Mouse (Mus musculus) intestine, embryonic 16.5 days (tissue): ENCODE data around the gene Mob1b. TPM values are rescaled to one million over a fixed set of nuclear protein-coding genes. Genes with fewer than 3 reads are reported as not detected.
"Not testable (repeated sequence)": the region's sequence is repeated elsewhere in the genome, so short reads cannot be mapped to it uniquely, and the experiment has no call there.

ENCODE experiments used
- ATAC-seq: fragments of 200-750 bp; cut with Nextera tagmentation; 2 replicates; pipeline ENCODE4 v1.8.0; 2017; ENCODE audit warnings: moderate TSS enrichment, moderate library complexity
- H3K27ac ChIP-seq: fragments of 300-500 bp; sonication (generic); 2 replicates; pipeline ENCODE4 v1.5.1; 2014; ENCODE audit warnings: mild to moderate bottlenecking, low read length
- H3K27me3 ChIP-seq: fragments of 300-500 bp; sonication (generic); replicated peaks from 2 replicates; pipeline ENCODE4 v1.6.1; 2014; ENCODE audit warnings: low read length, control low read depth, mixed read lengths; ENCODE audit not compliant: control insufficient read depth, insufficient read depth
- H3K36me3 ChIP-seq: fragments of 300-500 bp; sonication (generic); 2 replicates; pipeline ENCODE4 v1.6.1; 2014; ENCODE audit warnings: low read length, control low read depth; ENCODE audit not compliant: control insufficient read depth, insufficient read depth
- H3K4me1 ChIP-seq: fragments of 300-500 bp; sonication (generic); 2 replicates; pipeline ENCODE4 v1.6.1; 2014; ENCODE audit warnings: low read length, control low read depth, mixed read lengths; ENCODE audit not compliant: control insufficient read depth, insufficient read depth
- H3K4me2 ChIP-seq: fragments of 300-500 bp; sonication (generic); 2 replicates; pipeline ENCODE4 v1.6.1; 2014; ENCODE audit warnings: low read depth, low read length, control low read depth
- H3K4me3 ChIP-seq: fragments of 300-500 bp; sonication (generic); 2 replicates; pipeline ENCODE4 v1.5.1; 2014; ENCODE audit warnings: mild to moderate bottlenecking, low read length
- H3K9ac ChIP-seq: fragments of 300-500 bp; sonication (generic); 2 replicates; pipeline ENCODE4 v1.6.1; 2014; ENCODE audit warnings: low read depth, low read length
- H3K9me3 ChIP-seq: fragments of 300-500 bp; sonication (generic); 2 replicates; pipeline ENCODE4 v1.6.1; 2016; ENCODE audit warnings: low read length, control low read depth; ENCODE audit not compliant: control insufficient read depth
- WGBS: fragments of 180-500 bp; shearing (Covaris S2); extraction: QIAGEN DNeasy Blood & Tissue Kit; methylation state at CpG from one replicate; pipeline ENCODE4 v1.1.7; 2014; 5-methylcytosine and 5-hydroxymethylcytosine counted together
- polyA plus RNA-seq: library from polyadenylated mRNA; unstranded; fragments of >200 nt; fragmentation: Nextera tagmentation; extraction: Ambion mirVana; gene quantifications from 2 replicates; pipeline ENCODE4 v1.2.1, GENCODE M21; 2015

Gene Mob1b
- polyA plus RNA-seq, 1 experiment from 2014 or later = 8.7 TPM

DNA sequence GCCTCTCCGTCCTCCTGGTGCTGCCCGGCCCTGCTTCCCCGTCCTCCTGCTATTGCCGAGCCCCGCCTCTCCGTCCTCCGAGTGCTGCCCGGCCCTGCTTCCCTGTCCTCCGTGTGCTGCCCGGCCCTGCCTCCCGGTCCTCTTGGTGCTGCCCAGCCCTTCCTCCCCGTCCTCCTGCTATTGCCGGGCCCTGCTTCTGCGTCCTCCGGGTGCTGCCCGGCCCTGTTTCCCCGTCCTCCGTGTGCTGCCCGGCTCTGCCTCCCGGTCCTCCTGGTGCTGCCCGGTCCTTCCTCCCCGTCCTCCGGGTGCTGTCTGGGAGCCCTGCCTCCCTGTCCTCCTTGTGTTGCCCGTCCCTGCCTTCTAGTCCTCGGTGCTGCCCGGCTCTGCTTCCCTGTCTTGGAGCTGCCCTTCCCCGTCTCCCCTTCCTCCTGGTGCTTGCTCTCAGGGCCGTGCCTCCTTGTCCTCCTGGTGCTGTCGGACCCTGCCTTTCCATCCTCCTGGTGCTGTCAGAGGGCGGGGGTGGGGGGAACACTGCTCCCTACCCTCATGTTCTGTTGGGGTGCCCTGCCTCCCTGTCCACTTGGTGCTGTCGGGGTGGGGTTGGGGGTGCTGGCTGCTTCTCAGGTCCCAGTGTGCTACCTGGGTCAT lies 1.0 kb downstream of the Mob1b start:
- Histone ChIP-seq H3K4me1 (peaks cover 16% of the 10 kb centered on the region), H3K27ac (peak overlapping the region; percentile 94; the same call in 1 of the 2 replicates), H3K27me3 (no peaks in the 10 kb centered on the region), H3K4me2 (peak overlapping the region; percentile 94), H3K4me3 (peak overlapping the region; percentile 100), H3K9me3 (no peaks in the 10 kb centered on the region), H3K36me3 (no peaks in the 10 kb centered on the region), H3K9ac (peak overlapping the region; percentile 96)
- WGBS = 1% methylated on average over 31 of the region's 31 CpGs
- ATAC-seq = peak; percentile 45

DNA sequence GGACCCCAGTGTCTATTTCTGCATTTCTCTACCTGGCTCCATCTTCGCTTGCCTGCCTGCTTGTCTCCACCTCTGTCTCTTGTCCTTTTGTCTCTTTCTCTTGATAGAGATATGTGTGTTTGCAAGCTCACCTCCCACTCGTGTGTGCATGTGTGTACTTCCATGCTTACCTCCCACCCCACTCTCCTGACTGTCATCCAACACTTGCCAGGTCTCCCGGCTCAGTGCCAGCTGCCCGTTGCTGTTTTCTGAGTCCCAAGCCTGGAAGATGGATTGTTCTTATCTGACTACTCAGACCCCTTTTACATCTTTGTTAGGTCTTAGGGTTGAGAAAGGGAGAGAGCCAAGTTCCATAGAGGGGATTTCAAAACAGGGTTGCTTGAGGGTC lies 1.6 kb downstream of the Mob1b start:
- Histone ChIP-seq H3K27ac (no peak overlapping the region), H3K27me3 (no peaks in the 10 kb centered on the region), H3K9ac (peak overlapping the region; percentile 96), H3K4me3 (peak overlapping the region; percentile 100), H3K4me1 (peaks cover 16% of the 10 kb centered on the region), H3K36me3 (no peaks in the 10 kb centered on the region), H3K4me2 (peak overlapping the region; percentile 94), H3K9me3 (no peaks in the 10 kb centered on the region)
- no peak for ATAC-seq
- WGBS = 12% methylated on average over 4 of the region's 4 CpGs

DNA sequence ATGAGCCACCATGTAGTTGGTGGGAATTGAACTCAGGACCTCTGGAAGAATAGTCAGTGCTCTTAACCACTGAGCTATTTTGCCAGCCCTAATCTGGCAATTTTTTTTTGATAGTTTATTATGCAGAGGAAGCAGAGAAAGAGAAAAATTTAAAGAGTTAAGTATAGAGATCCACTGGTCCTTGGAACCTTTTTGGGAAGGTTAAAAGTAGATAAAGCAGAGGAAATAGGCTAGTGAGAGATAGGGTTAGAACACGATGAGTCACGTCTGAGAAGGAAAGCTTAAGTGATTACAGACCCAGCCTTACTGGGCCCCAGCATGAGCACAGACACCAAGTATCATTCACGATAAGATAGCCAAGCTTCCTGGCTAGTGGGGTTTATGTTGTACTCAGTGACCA lies 3.4 kb downstream of the Mob1b start:
- H3K9me3 ChIP-seq = no peaks in the 10 kb centered on the region
- H3K4me3 ChIP-seq = no peak overlapping the region
- ATAC-seq = peak; percentile 26; the same call in 1 of the 2 replicates
- H3K9ac ChIP-seq = no peak overlapping the region
- H3K36me3 ChIP-seq = no peaks in the 10 kb centered on the region
- no peaks in the 10 kb centered on the region for H3K27me3 ChIP-seq
- 47% methylated on average over 3 of the region's 3 CpGs for WGBS
- H3K4me2 ChIP-seq = no peak overlapping the region
- H3K27ac ChIP-seq = no peak overlapping the region
- peaks cover 16% of the 10 kb centered on the region for H3K4me1 ChIP-seq

DNA sequence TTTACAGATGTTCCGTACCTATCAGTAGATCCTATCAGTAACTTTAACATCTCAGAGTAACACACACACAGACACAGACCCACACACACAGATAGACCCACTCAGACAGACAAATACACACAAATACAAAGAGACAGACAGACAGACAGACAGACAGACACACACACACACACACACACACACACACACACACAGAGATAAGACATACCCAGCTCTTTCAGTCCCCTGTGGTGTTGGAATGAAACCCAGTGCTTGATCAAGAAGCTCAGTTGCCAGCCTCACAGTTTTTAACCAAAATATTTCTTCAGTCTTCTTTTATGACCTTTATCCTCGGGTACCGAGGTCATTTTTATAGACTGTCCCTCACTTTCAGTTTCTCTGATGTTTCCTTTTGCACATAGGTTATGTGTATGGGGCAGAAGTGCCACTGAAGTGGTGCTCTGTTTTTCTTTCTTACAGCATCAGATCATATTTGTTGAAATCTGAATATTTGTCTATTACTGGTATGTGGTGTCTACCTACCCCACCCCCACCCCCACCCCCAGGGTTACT lies 7.0 kb downstream of the Mob1b start:
- H3K4me3 ChIP-seq = no peak overlapping the region
- no peak overlapping the region for H3K27ac ChIP-seq
- H3K36me3 ChIP-seq = no peaks in the 10 kb centered on the region
- H3K9ac ChIP-seq = no peak overlapping the region
- no peaks in the 10 kb centered on the region for H3K27me3 ChIP-seq
- 60% methylated on average over 3 of the region's 3 CpGs for WGBS
- H3K4me1 ChIP-seq = peaks cover 6% of the 10 kb centered on the region
- ATAC-seq = 0 out of 2 replicates have a peak, but pooled peaks have one; percentile 22
- no peaks in the 10 kb centered on the region for H3K9me3 ChIP-seq
- H3K4me2 ChIP-seq = no peak overlapping the region

DNA sequence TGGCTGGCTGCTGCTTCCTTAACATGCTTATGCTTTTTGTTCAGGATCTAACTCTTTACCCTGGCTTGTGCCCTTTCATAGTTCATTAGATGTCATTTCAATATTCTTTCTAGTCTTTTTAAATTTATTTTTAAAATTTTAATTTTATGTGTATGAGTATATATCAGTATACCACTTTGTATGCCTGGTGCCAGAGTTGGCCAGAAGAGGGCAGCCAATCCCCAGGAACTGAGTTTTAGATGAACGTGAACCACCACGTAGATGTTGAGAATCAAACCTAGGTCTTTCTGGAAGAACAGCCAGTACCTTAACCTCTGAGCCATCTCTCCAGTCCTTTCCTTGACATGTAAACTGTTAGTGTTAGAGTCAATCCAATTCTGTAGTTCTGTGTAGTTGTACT lies 14.1 kb downstream of the Mob1b start:
- 96% methylated on average over 2 of the region's 2 CpGs for WGBS

DNA sequence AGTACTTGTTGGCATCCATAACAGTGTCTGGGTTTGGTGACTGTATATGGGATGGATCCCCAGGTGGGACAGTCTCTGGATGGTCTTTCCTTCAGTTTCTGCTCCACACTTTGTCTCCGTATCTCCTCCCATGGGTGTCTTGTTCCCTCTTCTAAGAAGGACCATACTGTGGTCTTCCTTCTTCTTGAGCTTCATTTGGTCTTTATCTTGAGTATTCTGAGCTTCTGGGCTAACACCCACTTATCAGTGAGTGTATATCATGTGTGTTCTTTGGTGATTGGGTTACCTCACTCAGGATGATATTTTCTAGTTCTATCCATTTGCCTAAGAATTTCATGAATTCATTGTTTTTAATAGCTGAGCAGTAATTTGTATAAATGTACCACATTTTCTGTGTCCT lies 20.4 kb downstream of the Mob1b start:
- H3K36me3 ChIP-seq, H3K4me2 ChIP-seq, ATAC-seq, H3K27ac ChIP-seq, H3K4me3 ChIP-seq, H3K9me3 ChIP-seq, H3K27me3 ChIP-seq, H3K9ac ChIP-seq, H3K4me1 ChIP-seq: not testable (repeated sequence)
- 100% methylated on average over 1 of the region's 1 CpGs for WGBS

More for the DNA sequence above, 14.1 kb downstream of the Mob1b start:
- Histone ChIP-seq H3K9ac (no peak overlapping the region), H3K4me3 (no peak overlapping the region), H3K36me3 (no peaks in the 10 kb centered on the region), H3K4me2 (no peak overlapping the region), H3K9me3 (no peaks in the 10 kb centered on the region), H3K27ac (no peak overlapping the region), H3K4me1 (no peaks in the 10 kb centered on the region), H3K27me3 (no peaks in the 10 kb centered on the region)
- no peak for ATAC-seq

DNA sequence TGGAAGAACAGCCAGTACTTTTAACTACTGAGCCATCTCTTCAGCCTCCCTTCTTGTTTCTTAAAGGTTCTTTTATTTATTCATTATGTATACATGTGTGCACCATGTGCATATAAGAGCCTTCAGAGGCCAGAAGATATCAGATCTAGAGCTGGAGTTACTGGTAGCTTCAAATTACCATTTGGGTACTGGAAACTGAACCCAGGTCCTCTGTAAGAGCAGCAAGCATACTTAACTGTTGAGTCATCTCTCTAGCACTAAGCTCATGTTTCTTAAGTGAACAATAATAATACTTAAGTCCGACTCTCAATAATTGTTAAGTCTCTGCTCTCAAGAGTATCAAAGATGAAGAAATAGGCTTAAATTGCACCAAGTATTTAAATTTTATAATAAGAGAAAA lies 27.1 kb downstream of the Mob1b start:
- WGBS = 90% methylated on average over 1 of the region's 1 CpGs
- no peak for ATAC-seq

DNA sequence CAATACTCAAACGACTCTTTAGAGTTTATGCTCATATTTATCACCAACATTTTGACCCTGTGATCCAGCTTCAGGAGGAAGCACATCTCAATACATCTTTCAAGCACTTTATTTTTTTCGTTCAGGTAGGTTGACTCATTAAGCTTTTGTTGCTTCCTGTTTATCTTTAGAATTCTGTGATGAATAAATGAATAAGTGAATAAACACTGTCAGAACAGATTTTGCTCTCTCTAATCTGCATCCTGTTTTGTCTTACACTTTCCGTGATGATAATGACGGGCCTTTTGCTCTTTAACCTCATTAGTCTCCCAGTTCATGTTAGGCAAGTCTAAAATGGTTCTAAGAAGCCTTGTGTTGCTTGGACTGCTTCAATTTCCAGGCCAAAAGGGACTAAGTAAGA lies 32.5 kb downstream of the Mob1b start:
- Histone ChIP-seq H3K9me3 (no peaks in the 10 kb centered on the region), H3K9ac (no peak overlapping the region), H3K27me3 (no peaks in the 10 kb centered on the region), H3K36me3 (no peaks in the 10 kb centered on the region), H3K4me1 (no peaks in the 10 kb centered on the region), H3K4me2 (no peak overlapping the region), H3K27ac (no peak overlapping the region), H3K4me3 (no peak overlapping the region)
- WGBS = 84% methylated on average over 4 of the region's 4 CpGs
- ATAC-seq = no peak

More for the DNA sequence above, 27.1 kb downstream of the Mob1b start:
- H3K27ac ChIP-seq = no peak overlapping the region
- no peaks in the 10 kb centered on the region for H3K4me1 ChIP-seq
- H3K4me2 ChIP-seq = no peak overlapping the region
- no peaks in the 10 kb centered on the region; the same call in 1 of the 2 replicates for H3K36me3 ChIP-seq
- H3K9me3 ChIP-seq = no peaks in the 10 kb centered on the region
- H3K4me3 ChIP-seq = no peak overlapping the region
- no peaks in the 10 kb centered on the region for H3K27me3 ChIP-seq
- no peak overlapping the region for H3K9ac ChIP-seq

DNA sequence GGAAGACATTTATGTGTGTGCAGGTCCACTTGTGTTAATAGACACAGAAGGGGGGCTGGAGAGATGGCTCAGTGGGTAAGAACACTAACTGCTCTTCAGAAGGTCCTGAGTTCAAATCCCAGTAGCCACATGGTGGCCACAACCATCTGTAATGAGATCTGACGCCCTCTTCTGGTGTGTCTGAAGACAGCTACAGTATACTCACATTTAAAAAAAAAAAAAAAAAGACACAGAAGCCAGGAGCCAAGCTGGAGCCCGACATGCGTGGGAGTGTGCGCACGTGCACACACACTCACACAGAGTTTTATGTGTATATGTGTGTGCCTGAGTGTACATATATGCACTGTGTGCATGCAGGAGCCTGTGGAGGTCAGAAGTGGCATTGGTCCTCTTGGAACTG lies 42.0 kb downstream of the Mob1b start:
- no peak overlapping the region for H3K9ac ChIP-seq
- 91% methylated on average over 5 of the region's 5 CpGs for WGBS
- peaks cover 9% of the 10 kb centered on the region; the same call in 1 of the 2 replicates for H3K4me1 ChIP-seq
- no peak overlapping the region for H3K27ac ChIP-seq
- H3K4me2 ChIP-seq = no peak overlapping the region
- no peak for ATAC-seq
- no peaks in the 10 kb centered on the region for H3K36me3 ChIP-seq
- no peaks in the 10 kb centered on the region for H3K27me3 ChIP-seq
- H3K4me3 ChIP-seq = no peak overlapping the region
- H3K9me3 ChIP-seq = no peaks in the 10 kb centered on the region
